Mouse (Mus musculus): ENCODE results near the gene Smarce1.

GRCm38 (mm10) chr11:99207449-99207848, 23.4 kb downstream of the Smarce1 start:
- TF ChIP-seq CTCF (IDR thresholded peaks at IDR 0.05; ENCODE audit: insufficient read depth, low read length) (no peak), POLR2A (IDR thresholded peaks at IDR 0.05; ENCODE audit: borderline replicate concordance, extremely low read depth, low read depth, low read length) (no peak)

Data from lung, adult 2 months (tissue).